Mouse (Mus musculus) bone marrow macrophage, adult 2 months (primary cell): ENCODE measurements around the gene Dhrs7. TPM values are rescaled to one million over a fixed set of nuclear protein-coding genes. Genes with fewer than 3 reads are reported as not detected.
"Not testable (repeated sequence)": the region's sequence is repeated elsewhere in the genome, so short reads cannot be mapped to it uniquely, and the experiment has no call there.

Experiments
- H3K27ac ChIP-seq: 2 replicates; pipeline ENCODE4 v1.5.1; 2012; ENCODE audit warnings: low read depth, low read length; ENCODE audit not compliant: insufficient read depth
- H3K4me1 ChIP-seq: 2 replicates; pipeline ENCODE4 v1.6.1; 2012; ENCODE audit warnings: low read length; ENCODE audit not compliant: control insufficient read depth, insufficient read depth
- H3K4me3 ChIP-seq: 2 replicates; pipeline ENCODE4 v1.5.1; 2012; ENCODE audit warnings: mild to moderate bottlenecking, low read length, moderate library complexity; ENCODE audit not compliant: insufficient read depth
- CTCF ChIP-seq: IDR thresholded peaks from 2 replicates; pipeline ENCODE4 v1.5.1; 2012; ENCODE audit warnings: low read depth, mild to moderate bottlenecking, low read length, moderate library complexity
- POLR2A ChIP-seq: IDR thresholded peaks from 2 replicates; pipeline ENCODE4 v1.6.1; 2012; ENCODE audit warnings: mild to moderate bottlenecking, low read depth, low read length, borderline replicate concordance
- polyA plus RNA-seq: library from polyadenylated mRNA; stranded (reverse); fragments of >200 nt; gene quantifications from 2 replicates; pipeline ENCODE4 v1.2.4, GENCODE M21; 2012; ENCODE audit not compliant: missing spikeins, insufficient read depth, insufficient read length

Gene Dhrs7
- polyA plus RNA-seq, result 52.0 and 60.2 TPM in 2 replicates

- Histone ChIP-seq H3K4me3 (peak within 1 kb of the TSS; percentile 89), H3K4me1 (peaks cover 17% of the 10 kb centered on the region), H3K27ac (peak within 1 kb of the TSS; percentile 76)
- TF ChIP-seq POLR2A (0 out of 2 replicates have a peak, but pooled peaks have one; percentile 51), CTCF (no peak)
These were observed at the start of gene Dhrs7 for GRCm38 (mm10) chr12:72664735-72665337. Dhrs7 (minus strand) TSS chr12:72664909.

- H3K27ac ChIP-seq, result no peak overlapping the region
- H3K4me3 ChIP-seq, result no peak overlapping the region
- H3K4me1 ChIP-seq, result no peaks in the 10 kb centered on the region
- TF ChIP-seq CTCF, result no peak
- no peak for TF ChIP-seq POLR2A
These were observed 45.3 kb upstream of the Dhrs7 start for GRCm38 (mm10) chr12:72709981-72710380.

- Histone ChIP-seq H3K4me3 (no peak overlapping the region), H3K27ac (no peak overlapping the region), H3K4me1 (no peaks in the 10 kb centered on the region; the same call in 1 of the 2 replicates)
- TF ChIP-seq POLR2A (no peak), CTCF (no peak)
These were observed 39.4 kb upstream of the Dhrs7 start for GRCm38 (mm10) chr12:72704068-72704467.

DNA sequence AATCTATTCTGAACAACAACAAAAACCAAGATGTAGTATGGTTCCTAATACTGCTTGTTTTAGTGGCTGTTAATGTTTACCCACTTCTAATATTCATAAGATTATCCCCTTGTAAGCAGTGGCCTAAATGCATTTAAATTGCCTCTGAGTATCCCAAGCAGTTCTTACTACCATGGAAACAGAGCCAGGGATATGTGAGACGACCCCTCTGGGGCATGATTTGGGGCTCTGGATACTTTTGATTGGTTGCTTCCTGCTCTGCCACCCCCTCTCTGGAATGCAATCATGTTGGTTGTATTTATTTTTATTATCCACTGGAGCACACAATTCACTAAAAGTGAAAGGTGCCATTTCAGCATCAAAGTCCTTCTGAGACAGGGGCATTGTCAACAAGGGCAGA lies 35.3 kb upstream of the Dhrs7 start:
- Histone ChIP-seq H3K4me1 (no peaks in the 10 kb centered on the region; the same call in 1 of the 2 replicates), H3K4me3 (no peak overlapping the region), H3K27ac (no peak overlapping the region)
- TF ChIP-seq CTCF, result no peak
- TF ChIP-seq POLR2A, result no peak

- no peak overlapping the region for H3K4me3 ChIP-seq
- no peaks in the 10 kb centered on the region for H3K4me1 ChIP-seq
- no peak for TF ChIP-seq CTCF
- TF ChIP-seq POLR2A, result no peak
- H3K27ac ChIP-seq, result no peak overlapping the region
These were observed 30.3 kb upstream of the Dhrs7 start for GRCm38 (mm10) chr12:72694901-72695463.

GRCm38 (mm10) chr12:72694438-72694837 lies 29.7 kb upstream of the Dhrs7 start:
- TF ChIP-seq CTCF (no peak), POLR2A (no peak)
- Histone ChIP-seq H3K4me3 (no peak overlapping the region), H3K27ac (no peak overlapping the region), H3K4me1 (no peaks in the 10 kb centered on the region)

- no peak overlapping the region for H3K27ac ChIP-seq
- no peak overlapping the region for H3K4me3 ChIP-seq
- TF ChIP-seq CTCF, result no peak
- TF ChIP-seq POLR2A, result no peak
These were observed 29.2 kb upstream of the Dhrs7 start for GRCm38 (mm10) chr12:72693895-72694294.

DNA sequence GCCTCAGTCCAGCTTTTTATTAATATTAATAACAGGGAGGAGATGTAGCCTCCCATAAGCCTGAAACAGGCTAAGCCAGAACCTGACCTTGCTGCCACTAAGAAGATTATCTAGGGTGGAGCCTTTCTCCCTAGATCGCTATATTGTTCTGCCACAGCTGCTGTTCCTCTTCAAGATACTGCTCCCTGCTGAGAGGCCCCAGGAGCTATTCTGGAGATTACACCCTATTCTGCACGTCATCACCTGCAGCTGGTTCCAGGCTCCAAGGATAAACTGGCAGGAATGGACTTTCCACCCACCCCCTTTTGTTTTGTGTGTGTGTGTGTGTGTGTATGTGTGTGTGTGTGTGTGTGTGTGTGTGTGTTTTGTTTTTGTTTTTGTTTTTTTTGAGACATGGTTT lies 23.6 kb upstream of the Dhrs7 start:
- not testable (repeated sequence) for H3K4me3 ChIP-seq, H3K4me1 ChIP-seq, H3K27ac ChIP-seq

More at GRCm38 (mm10) chr12:72693895-72694294, 29.2 kb upstream of the Dhrs7 start:
- H3K4me1 ChIP-seq, result no peaks in the 10 kb centered on the region

DNA sequence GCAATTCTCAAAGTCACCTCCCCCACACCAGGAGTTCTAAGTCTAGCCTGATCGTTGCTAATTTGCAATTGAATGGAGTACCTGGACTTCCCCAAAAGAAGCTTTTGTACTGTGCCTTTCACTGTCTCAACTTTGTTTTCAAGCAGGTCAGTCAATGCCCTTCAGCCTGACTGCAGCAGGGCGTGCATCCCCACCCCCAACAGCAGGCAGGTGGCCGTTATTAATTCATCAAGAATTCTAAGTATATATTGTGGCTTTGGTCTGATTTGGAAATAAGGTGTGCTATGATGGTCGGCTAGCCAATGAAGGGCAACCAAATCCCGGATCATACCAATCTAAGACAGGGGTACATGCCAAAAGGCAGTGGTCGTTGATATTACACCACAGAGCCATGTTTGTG lies 23.0 kb upstream of the Dhrs7 start:
- not testable (repeated sequence) for H3K27ac ChIP-seq

DNA sequence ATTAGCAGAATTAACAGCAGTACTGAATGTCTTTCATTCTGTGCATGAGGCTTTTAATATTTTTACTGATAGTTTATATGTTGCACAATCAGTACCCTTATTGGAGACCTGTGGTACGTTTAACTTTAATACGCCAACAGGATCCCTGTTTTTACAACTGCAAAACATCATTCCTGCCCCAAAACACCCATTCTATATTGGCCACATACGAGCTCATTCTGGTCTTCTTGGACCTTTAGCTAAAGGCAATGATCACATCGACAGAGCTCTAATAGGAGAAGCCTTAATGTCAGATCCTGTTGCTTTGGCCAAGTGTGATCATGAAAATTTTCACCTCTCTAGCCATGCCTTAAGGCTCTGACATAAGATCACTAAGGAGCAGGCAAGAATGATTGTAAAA lies 21.9 kb upstream of the Dhrs7 start:
- H3K4me3 ChIP-seq, H3K4me1 ChIP-seq, H3K27ac ChIP-seq: not testable (repeated sequence)

More for the DNA sequence above, 23.0 kb upstream of the Dhrs7 start:
- not testable (repeated sequence) for H3K4me1 ChIP-seq, H3K4me3 ChIP-seq

DNA sequence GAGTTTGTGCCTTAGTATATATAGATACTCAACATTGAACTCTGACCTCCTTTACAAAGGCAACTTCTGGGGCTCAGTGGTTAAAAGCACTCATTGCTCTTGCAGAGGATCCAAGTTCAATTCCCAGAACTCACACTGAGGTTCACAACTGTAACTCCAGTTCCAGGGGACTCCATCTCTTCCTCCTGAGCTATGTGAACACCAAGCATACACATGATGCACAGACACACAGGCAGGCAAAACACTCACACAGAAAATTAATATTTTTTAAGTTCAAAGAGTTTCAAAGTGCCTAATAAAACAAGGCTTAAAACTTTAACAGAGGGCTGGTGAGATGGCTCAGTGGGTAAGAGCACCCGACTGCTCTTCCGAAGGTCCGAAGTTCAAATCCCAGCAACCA lies 18.9 kb upstream of the Dhrs7 start:
- no peaks in the 10 kb centered on the region for H3K4me1 ChIP-seq
- no peak for TF ChIP-seq POLR2A
- no peak for TF ChIP-seq CTCF
- H3K4me3 ChIP-seq, result no peak overlapping the region
- H3K27ac ChIP-seq, result no peak overlapping the region
